Mouse (Mus musculus): ENCODE data around the gene Eif3b. TPM values are rescaled to one million over a fixed set of nuclear protein-coding genes. Genes with fewer than 3 reads are reported as not detected.

Gene Eif3b
- 72.1 and 74.3 TPM in 2 replicates for polyA plus RNA-seq (2012; rRNA removed)

GRCm38 (mm10) chr5:140418489-140419441 lies at the start of gene Eif3b:
TSS of gene Eif3b (plus strand) at chr5:140419328.
- WGBS: under 1% methylated on average over 65 of the region's 65 CpGs
- H3K4me1 ChIP-seq (ENCODE audit: control insufficient read depth, insufficient read depth, insufficient read length): peaks cover 10% of the 10 kb centered on the region

GRCm38 (mm10) chr5:140369466-140369865 lies 49.7 kb upstream of the Eif3b start:
- H3K27ac ChIP-seq (ENCODE audit: insufficient read depth, low read length): no peak overlapping the region
- DNase-seq (ENCODE audit: low read depth in 1 of 2, low spot score in 2 of 2): no peak
- peaks cover 9% of the 10 kb centered on the region; the same call in 1 of the 2 replicates for H3K4me1 ChIP-seq (ENCODE audit: control insufficient read depth, insufficient read depth, insufficient read length)
- no peak for TF ChIP-seq CTCF (IDR thresholded peaks at IDR 0.05; ENCODE audit: extremely low read depth, insufficient read depth, insufficient read length, insufficient replicate concordance)
- no peak for TF ChIP-seq POLR2A (IDR thresholded peaks at IDR 0.05; ENCODE audit: low read depth, low read length)
- H3K36me3 ChIP-seq (ENCODE audit: control insufficient read depth, insufficient read depth, low read length): 0 out of 2 replicates have a peak, but pooled peaks cover 1% of the 10 kb centered on the region
- 94% methylated on average over 2 of the region's 2 CpGs for WGBS
- no peak overlapping the region for H3K4me3 ChIP-seq (ENCODE audit: extremely low read depth, insufficient read depth, insufficient read length)
- no peaks in the 10 kb centered on the region for H3K27me3 ChIP-seq (ENCODE audit: control insufficient read depth, insufficient read depth, low read length)

More at GRCm38 (mm10) chr5:140418489-140419441, at the start of gene Eif3b:
- Histone ChIP-seq H3K27ac (ENCODE audit: insufficient read depth, low read length) (peak within 1 kb of the TSS; percentile 95), H3K36me3 (ENCODE audit: control insufficient read depth, insufficient read depth, low read length) (no peaks in the 10 kb centered on the region), H3K4me3 (ENCODE audit: extremely low read depth, insufficient read depth, insufficient read length) (peak within 1 kb of the TSS; percentile 97), H3K27me3 (ENCODE audit: control insufficient read depth, insufficient read depth, low read length) (no peaks in the 10 kb centered on the region)
- DNase-seq (ENCODE audit: low read depth in 1 of 2, low spot score in 2 of 2): peak; percentile 89 to 93
- TF ChIP-seq POLR2A (IDR thresholded peaks at IDR 0.05; ENCODE audit: low read depth, low read length) (peak; percentile 74), CTCF (IDR thresholded peaks at IDR 0.05; ENCODE audit: extremely low read depth, insufficient read depth, insufficient read length, insufficient replicate concordance) (no peak)

GRCm38 (mm10) chr5:140370446-140371254 lies 48.5 kb upstream of the Eif3b start:
- peak overlapping the region; percentile 47 for H3K27ac ChIP-seq (ENCODE audit: insufficient read depth, low read length)

GRCm38 (mm10) chr5:140371671-140372070 lies 47.5 kb upstream of the Eif3b start:
- Histone ChIP-seq H3K4me3 (ENCODE audit: extremely low read depth, insufficient read depth, insufficient read length) (no peak overlapping the region), H3K4me1 (ENCODE audit: control insufficient read depth, insufficient read depth, insufficient read length) (peaks cover 17% of the 10 kb centered on the region), H3K27me3 (ENCODE audit: control insufficient read depth, insufficient read depth, low read length) (no peaks in the 10 kb centered on the region), H3K27ac (ENCODE audit: insufficient read depth, low read length) (no peak overlapping the region), H3K36me3 (ENCODE audit: control insufficient read depth, insufficient read depth, low read length) (no peaks in the 10 kb centered on the region)
- TF ChIP-seq POLR2A (IDR thresholded peaks at IDR 0.05; ENCODE audit: low read depth, low read length): no peak
- TF ChIP-seq CTCF (IDR thresholded peaks at IDR 0.05; ENCODE audit: extremely low read depth, insufficient read depth, insufficient read length, insufficient replicate concordance): no peak
- 92% methylated on average over 3 of the region's 3 CpGs for WGBS
- no peak for DNase-seq (ENCODE audit: low read depth in 1 of 2, low spot score in 2 of 2)

More at GRCm38 (mm10) chr5:140370446-140371254, 48.5 kb upstream of the Eif3b start:
- Histone ChIP-seq H3K27me3 (ENCODE audit: control insufficient read depth, insufficient read depth, low read length) (no peaks in the 10 kb centered on the region), H3K4me3 (ENCODE audit: extremely low read depth, insufficient read depth, insufficient read length) (no peak overlapping the region), H3K4me1 (ENCODE audit: control insufficient read depth, insufficient read depth, insufficient read length) (peaks cover 17% of the 10 kb centered on the region), H3K36me3 (ENCODE audit: control insufficient read depth, insufficient read depth, low read length) (0 out of 2 replicates have a peak, but pooled peaks cover 1% of the 10 kb centered on the region)
- DNase-seq (ENCODE audit: low read depth in 1 of 2, low spot score in 2 of 2): no peak
- 78% methylated on average over 6 of the region's 6 CpGs for WGBS
- no peak for TF ChIP-seq POLR2A (IDR thresholded peaks at IDR 0.05; ENCODE audit: low read depth, low read length)
- TF ChIP-seq CTCF (IDR thresholded peaks at IDR 0.05; ENCODE audit: extremely low read depth, insufficient read depth, insufficient read length, insufficient replicate concordance): no peak

GRCm38 (mm10) chr5:140373711-140374110 lies 45.4 kb upstream of the Eif3b start:
- WGBS: 34% methylated on average over 2 of the region's 2 CpGs
- H3K4me3 ChIP-seq (ENCODE audit: extremely low read depth, insufficient read depth, insufficient read length): no peak overlapping the region
- no peaks in the 10 kb centered on the region for H3K36me3 ChIP-seq (ENCODE audit: control insufficient read depth, insufficient read depth, low read length)
- no peak for DNase-seq (ENCODE audit: low read depth in 1 of 2, low spot score in 2 of 2)
- H3K27me3 ChIP-seq (ENCODE audit: control insufficient read depth, insufficient read depth, low read length): no peaks in the 10 kb centered on the region
- H3K27ac ChIP-seq (ENCODE audit: insufficient read depth, low read length): peak overlapping the region; percentile 24
- peaks cover 19% of the 10 kb centered on the region for H3K4me1 ChIP-seq (ENCODE audit: control insufficient read depth, insufficient read depth, insufficient read length)
- TF ChIP-seq POLR2A (IDR thresholded peaks at IDR 0.05; ENCODE audit: low read depth, low read length): no peak
- no peak for TF ChIP-seq CTCF (IDR thresholded peaks at IDR 0.05; ENCODE audit: extremely low read depth, insufficient read depth, insufficient read length, insufficient replicate concordance)

- no peak for TF ChIP-seq POLR2A (IDR thresholded peaks at IDR 0.05; ENCODE audit: low read depth, low read length)
- TF ChIP-seq CTCF (IDR thresholded peaks at IDR 0.05; ENCODE audit: extremely low read depth, insufficient read depth, insufficient read length, insufficient replicate concordance): no peak
- peaks cover 22% of the 10 kb centered on the region for H3K4me1 ChIP-seq (ENCODE audit: control insufficient read depth, insufficient read depth, insufficient read length)
- WGBS: 42% methylated on average over 3 of the region's 3 CpGs
- DNase-seq (ENCODE audit: low read depth in 1 of 2, low spot score in 2 of 2): peak; percentile 66 to 84
- H3K27ac ChIP-seq (ENCODE audit: insufficient read depth, low read length): peak overlapping the region; percentile 49
- H3K27me3 ChIP-seq (ENCODE audit: control insufficient read depth, insufficient read depth, low read length): no peaks in the 10 kb centered on the region
- H3K4me3 ChIP-seq (ENCODE audit: extremely low read depth, insufficient read depth, insufficient read length): no peak overlapping the region
- H3K36me3 ChIP-seq (ENCODE audit: control insufficient read depth, insufficient read depth, low read length): no peaks in the 10 kb centered on the region
Observed at GRCm38 (mm10) chr5:140374226-140374625, 44.9 kb upstream of the Eif3b start.

Measured in spleen, adult 2 months (tissue).